Mouse (Mus musculus) erythroblast, embryonic 14.5 days (primary cell): ENCODE results near the gene Ampd2. TPM values are rescaled to one million over a fixed set of nuclear protein-coding genes. Genes with fewer than 3 reads are reported as not detected.

ENCODE experiments used
- H3K27me3 ChIP-seq: 2 replicates; pipeline ENCODE4 v1.6.1; 2012; ENCODE audit warnings: inconsistent platforms; ENCODE audit not compliant: control insufficient read depth
- H3K36me3 ChIP-seq: 2 replicates; pipeline ENCODE4 v1.6.1; 2012; ENCODE audit warnings: mild to moderate bottlenecking, inconsistent platforms; ENCODE audit not compliant: control insufficient read depth
- H3K4me1 ChIP-seq: 2 replicates; pipeline ENCODE4 v1.6.1; 2012; ENCODE audit warnings: inconsistent platforms; ENCODE audit not compliant: control insufficient read depth
- H3K4me3 ChIP-seq: replicated peaks from 2 replicates; pipeline ENCODE3; 2012; ENCODE audit warnings: moderate library complexity, mild to moderate bottlenecking, inconsistent platforms
- H3K9me3 ChIP-seq: 2 replicates; pipeline ENCODE4 v1.6.1; 2012; ENCODE audit warnings: low read length, inconsistent platforms, mixed read lengths; ENCODE audit not compliant: control insufficient read depth
- GATA1 ChIP-seq: IDR thresholded peaks from 2 replicates; pipeline ENCODE4 v1.6.1; 2012; ENCODE audit warnings: low read length, inconsistent platforms, mixed read lengths
- TAL1 ChIP-seq: IDR thresholded peaks from 3 replicates; pipeline ENCODE4 v1.6.1; 2012; ENCODE audit warnings: low read length, inconsistent platforms, mixed read lengths
- polyA plus RNA-seq: library from polyadenylated mRNA; stranded (reverse); fragments of >175 nt; gene quantifications from 2 replicates; pipeline ENCODE4 v1.2.3, GENCODE M21; 2012

Gene Ampd2
- polyA plus RNA-seq, 1 experiment: 10.5 TPM

- Histone ChIP-seq H3K36me3 (peaks cover 8% of the 10 kb centered on the region), H3K4me1 (peaks cover 74% of the 10 kb centered on the region), H3K27me3 (peaks cover 5% of the 10 kb centered on the region), H3K9me3 (no peaks in the 10 kb centered on the region), H3K4me3 (no peak overlapping the region)
- TF ChIP-seq GATA1: no peak
- no peak for TF ChIP-seq TAL1
Observed at GRCm38 (mm10) chr3:108090561-108090960, 4.1 kb upstream of the Ampd2 start.

- TF ChIP-seq GATA1 (no peak), TAL1 (no peak)
- Histone ChIP-seq H3K4me1 (peaks cover 74% of the 10 kb centered on the region), H3K9me3 (no peaks in the 10 kb centered on the region), H3K4me3 (no peak overlapping the region), H3K36me3 (peaks cover 4% of the 10 kb centered on the region), H3K27me3 (peaks cover 5% of the 10 kb centered on the region)
Observed at GRCm38 (mm10) chr3:108089916-108090315, 3.5 kb upstream of the Ampd2 start.

GRCm38 (mm10) chr3:108088842-108089380 lies 2.5 kb upstream of the Ampd2 start:
- Histone ChIP-seq H3K9me3 (no peaks in the 10 kb centered on the region), H3K4me1 (peaks cover 74% of the 10 kb centered on the region), H3K27me3 (peaks cover 5% of the 10 kb centered on the region), H3K4me3 (no peak overlapping the region), H3K36me3 (peaks cover 13% of the 10 kb centered on the region)
- TF ChIP-seq GATA1 (no peak), TAL1 (no peak)

- TF ChIP-seq GATA1 (no peak), TAL1 (no peak)
- Histone ChIP-seq H3K36me3 (peaks cover 28% of the 10 kb centered on the region), H3K9me3 (no peaks in the 10 kb centered on the region), H3K4me3 (peak overlapping the region; percentile 81), H3K4me1 (peaks cover 76% of the 10 kb centered on the region), H3K27me3 (peaks cover 5% of the 10 kb centered on the region)
Observed at GRCm38 (mm10) chr3:108087329-108087728, 878 bp upstream of the Ampd2 start.

GRCm38 (mm10) chr3:108085721-108086469 lies 556 bp downstream of the Ampd2 start:
- TF ChIP-seq TAL1: no peak
- TF ChIP-seq GATA1: no peak
- H3K4me3 ChIP-seq: peak overlapping the region; percentile 81
- peaks cover 84% of the 10 kb centered on the region for H3K4me1 ChIP-seq
- no peaks in the 10 kb centered on the region for H3K9me3 ChIP-seq
- no peaks in the 10 kb centered on the region for H3K27me3 ChIP-seq
- H3K36me3 ChIP-seq: peaks cover 40% of the 10 kb centered on the region

- TF ChIP-seq TAL1 (no peak), GATA1 (no peak)
- Histone ChIP-seq H3K4me1 (peaks cover 86% of the 10 kb centered on the region), H3K27me3 (no peaks in the 10 kb centered on the region), H3K36me3 (peaks cover 46% of the 10 kb centered on the region), H3K9me3 (no peaks in the 10 kb centered on the region), H3K4me3 (peak overlapping the region; percentile 81)
Observed at GRCm38 (mm10) chr3:108085281-108085720, 1.1 kb downstream of the Ampd2 start.

- H3K27me3 ChIP-seq: no peaks in the 10 kb centered on the region
- H3K36me3 ChIP-seq: peaks cover 51% of the 10 kb centered on the region
- no peaks in the 10 kb centered on the region for H3K9me3 ChIP-seq
- H3K4me1 ChIP-seq: peaks cover 84% of the 10 kb centered on the region
- H3K4me3 ChIP-seq: peak overlapping the region; percentile 81
- no peak for TF ChIP-seq GATA1
- no peak for TF ChIP-seq TAL1
Observed at GRCm38 (mm10) chr3:108084767-108085270, 1.6 kb downstream of the Ampd2 start.

- Histone ChIP-seq H3K4me3 (peak overlapping the region; percentile 81), H3K27me3 (no peaks in the 10 kb centered on the region), H3K36me3 (peaks cover 59% of the 10 kb centered on the region), H3K9me3 (no peaks in the 10 kb centered on the region), H3K4me1 (peaks cover 79% of the 10 kb centered on the region)
- TF ChIP-seq TAL1 (no peak), GATA1 (no peak)
Observed at GRCm38 (mm10) chr3:108083904-108084407, 2.5 kb downstream of the Ampd2 start.

- TF ChIP-seq GATA1: no peak
- no peak for TF ChIP-seq TAL1
- H3K4me1 ChIP-seq: peaks cover 77% of the 10 kb centered on the region
- H3K27me3 ChIP-seq: no peaks in the 10 kb centered on the region
- H3K36me3 ChIP-seq: peaks cover 67% of the 10 kb centered on the region
- no peaks in the 10 kb centered on the region for H3K9me3 ChIP-seq
- H3K4me3 ChIP-seq: no peak overlapping the region
Observed at GRCm38 (mm10) chr3:108083161-108083560, 3.3 kb downstream of the Ampd2 start.
